In the genomic region with DNA sequence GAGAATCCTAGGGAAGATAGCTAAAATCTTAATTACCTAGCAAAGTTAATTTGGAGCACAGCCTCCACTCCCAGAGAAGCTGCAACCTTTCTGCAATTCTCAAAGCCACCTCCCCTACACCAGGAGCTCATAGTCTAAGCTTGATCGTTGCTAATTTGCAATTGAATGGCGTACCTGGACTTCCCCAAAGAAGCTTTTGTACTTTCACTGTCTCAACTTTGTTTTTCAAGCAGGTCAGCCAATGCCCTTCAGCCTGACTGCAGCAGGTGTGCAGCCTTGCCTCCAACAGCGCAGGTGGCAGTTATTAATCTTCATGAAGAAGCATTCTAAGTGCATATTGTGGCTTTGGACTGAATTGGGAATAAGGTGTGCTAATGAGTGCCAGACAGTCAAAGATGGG, we compare ENCODE assay signal across 11 mouse cellular contexts. TPM values are rescaled to one million over a fixed set of nuclear protein-coding genes. Genes with fewer than 3 reads are reported as not detected.
"Had no signal": no experiment of that assay in that cellular context is flagged by ENCODE, and none has a peak within 500 bp of the region (broad histone marks: within the 10 kb centered on the region; RNA-seq: fewer than 3 reads in every experiment).

No protein-coding gene starts in this region.

RNA-seq across cellular contexts. Expression of a gene that starts 42.4 kb away (rescaled TPM):
- polyA plus RNA-seq: neural tube, embryonic 13.5 days; neural tube, embryonic 14.5 days; neural tube, embryonic 15.5 days; small intestine, adult 2 months; stomach, embryonic 14.5 days; stomach, embryonic 15.5 days; stomach, embryonic 16.5 days; stomach, postnatal 0 days; testis, adult 2 months; thymus, postnatal 0 days; urinary bladder, adult 2 months had no signal
